ENCODE assay signal across 10 mouse cellular contexts in the genomic region with DNA sequence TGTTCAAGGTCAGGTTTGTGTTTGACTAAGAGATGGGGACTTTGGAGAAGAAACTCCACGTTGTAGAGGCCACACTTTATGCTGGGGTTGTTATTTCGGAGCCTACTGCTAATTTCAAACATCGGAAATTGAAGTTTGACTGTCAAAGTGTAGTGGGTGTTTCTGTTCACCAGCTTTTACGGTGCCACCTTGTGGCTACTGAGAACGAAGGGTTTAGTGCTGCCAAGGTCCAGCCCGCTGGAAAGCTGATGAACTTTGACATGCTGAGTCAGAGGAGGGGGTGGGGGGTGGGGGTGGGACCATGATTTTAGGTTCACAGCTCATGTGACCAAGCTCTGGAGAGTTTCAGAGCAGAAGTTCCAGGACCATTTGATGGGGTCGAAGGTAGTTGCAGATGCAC.
DNase-seq lines count a peak whose midpoint lies in the region; ATAC-seq and TF ChIP-seq lines count a peak whose summit lies in the region.
"Had no signal": no experiment of that assay in that cellular context is flagged by ENCODE, and none has a peak within 500 bp of the region (broad histone marks: within the 10 kb centered on the region; RNA-seq: fewer than 3 reads in every experiment).

No protein-coding gene starts in this region.

- DNase-seq in forebrain, embryonic 11.5 days (ENCODE audit: low spot score): no peak
- no peak for DNase-seq in layer of hippocampus, adult 2 months (ENCODE audit: low spot score in 2 of 2)
- DNase-seq in layer of hippocampus, adult 9-10 months (ENCODE audit: low spot score): no peak
- DNase-seq in B cell, adult 2 months: no peak
- no peak for DNase-seq in layer of hippocampus, postnatal 25 days (ENCODE audit: extremely low spot score in 1 of 2, low spot score in 1 of 2)

- H3K4me2 ChIP-seq in forebrain, embryonic 13.5 days: no peak overlapping the region
- H3K4me2 ChIP-seq in forebrain, embryonic 11.5 days (ENCODE audit: low read depth, low read length, severe bottlenecking): no peak overlapping the region
- H3K4me2 ChIP-seq: limb, embryonic 15.5 days had no signal

- H3K9me3 ChIP-seq in forebrain, embryonic 13.5 days (replicated peaks): no peaks in the 10 kb centered on the region
- no peaks in the 10 kb centered on the region for H3K9me3 ChIP-seq in forebrain, embryonic 11.5 days (ENCODE audit: control insufficient read depth, low read length)
- H3K9me3 ChIP-seq: limb, embryonic 15.5 days had no signal

- H3K27me3 ChIP-seq in forebrain, embryonic 13.5 days: no peaks in the 10 kb centered on the region
- no peaks in the 10 kb centered on the region for H3K27me3 ChIP-seq in forebrain, embryonic 11.5 days (ENCODE audit: control insufficient read depth, insufficient read depth, low read length)
- H3K27me3 ChIP-seq: limb, embryonic 15.5 days had no signal

- no peak overlapping the region for H3K9ac ChIP-seq in forebrain, embryonic 13.5 days
- no peak overlapping the region for H3K9ac ChIP-seq in forebrain, embryonic 11.5 days (ENCODE audit: low read length)
- H3K9ac ChIP-seq: limb, embryonic 15.5 days had no signal

- H3K4me1 ChIP-seq in forebrain, embryonic 13.5 days: peaks cover 23% of the 10 kb centered on the region
- 0 out of 2 replicates have a peak, but pooled peaks cover 3% of the 10 kb centered on the region for H3K4me1 ChIP-seq in forebrain, embryonic 11.5 days (replicated peaks; ENCODE audit: control insufficient read depth, insufficient read depth, low read length)

- TF ChIP-seq CTCF in layer of hippocampus, adult 2 months (conservative IDR thresholded peaks at IDR 0.05): peak; percentile 63

- H3K27ac ChIP-seq in forebrain, embryonic 13.5 days: no peak overlapping the region
- H3K27ac ChIP-seq in forebrain, embryonic 11.5 days (ENCODE audit: low read depth, low read length): no peak overlapping the region
- H3K27ac ChIP-seq in layer of hippocampus, adult 2 months: no peak overlapping the region
- H3K27ac ChIP-seq: limb, embryonic 15.5 days had no signal

- no peaks in the 10 kb centered on the region for H3K36me3 ChIP-seq in forebrain, embryonic 13.5 days (ENCODE audit: poor library complexity, severe bottlenecking)
- H3K36me3 ChIP-seq in forebrain, embryonic 11.5 days (ENCODE audit: control insufficient read depth, insufficient read depth, low read length): no peaks in the 10 kb centered on the region
- H3K36me3 ChIP-seq: limb, embryonic 15.5 days had no signal

- no peak overlapping the region for H3K4me3 ChIP-seq in forebrain, embryonic 13.5 days
- H3K4me3 ChIP-seq in forebrain, embryonic 11.5 days (ENCODE audit: low read depth, low read length): no peak overlapping the region
- H3K4me3 ChIP-seq in layer of hippocampus, adult 2 months: no peak overlapping the region
- H3K4me3 ChIP-seq: erythroblast, embryonic 14.5 days; limb, embryonic 15.5 days had no signal

- ATAC-seq in forebrain, embryonic 13.5 days: peak; percentile 37; the same call in 1 of the 2 replicates
- no peak; the same call in 1 of the 2 replicates for ATAC-seq in forebrain, embryonic 11.5 days (replicated peaks; ENCODE audit: low FRiP score)
- ATAC-seq in granulocyte monocyte progenitor cell, adult 5-6 weeks (replicated peaks; ENCODE audit: poor library complexity, severe bottlenecking): peak; percentile 49; the same call in 1 of the 2 replicates
- peak; percentile 65 for ATAC-seq in megakaryocyte, adult 5-6 weeks (ENCODE audit: poor library complexity, severe bottlenecking)

- WGBS in forebrain, embryonic 13.5 days: 51% methylated on average over 7 of the region's 7 CpGs
- 63% methylated on average over 7 of the region's 7 CpGs for WGBS in forebrain, embryonic 11.5 days
